Mouse (Mus musculus) cerebellum, adult 11-12 months (tissue): ENCODE results near the gene Dyrk1a.
"Not testable (repeated sequence)": the region's sequence is repeated elsewhere in the genome, so short reads cannot be mapped to it uniquely, and the experiment has no call there.

Experiments
- DNase-seq: peaks from one replicate; pipeline ENCODE4 v3.0.0; 2022

The Dyrk1a gene

GRCm38 (mm10) chr16:94641799-94642198, 72.0 kb downstream of the Dyrk1a start:
- DNase-seq: no peak

- no peak for DNase-seq
These were observed 77.3 kb downstream of the Dyrk1a start for GRCm38 (mm10) chr16:94647153-94647552.

GRCm38 (mm10) chr16:94647925-94648324, 78.1 kb downstream of the Dyrk1a start:
- no peak for DNase-seq

GRCm38 (mm10) chr16:94649861-94650260, 80.1 kb downstream of the Dyrk1a start:
- DNase-seq: no peak

GRCm38 (mm10) chr16:94652091-94652713, 82.4 kb downstream of the Dyrk1a start:
- DNase-seq: no peak

- no peak for DNase-seq
These were observed 85.3 kb downstream of the Dyrk1a start for GRCm38 (mm10) chr16:94655083-94655482.

GRCm38 (mm10) chr16:94656891-94657290, 87.1 kb downstream of the Dyrk1a start:
- no peak for DNase-seq

- DNase-seq: peak; percentile 65
These were observed 89.6 kb downstream of the Dyrk1a start for GRCm38 (mm10) chr16:94659394-94659793.

- DNase-seq: no peak
These were observed 90.4 kb downstream of the Dyrk1a start for GRCm38 (mm10) chr16:94660221-94660620.

- DNase-seq: no peak
These were observed 97.7 kb downstream of the Dyrk1a start for GRCm38 (mm10) chr16:94667557-94667956.

GRCm38 (mm10) chr16:94671313-94671712, 101.5 kb downstream of the Dyrk1a start:
- DNase-seq: no peak

GRCm38 (mm10) chr16:94680924-94681323, 111.1 kb downstream of the Dyrk1a start:
- DNase-seq: no peak

- DNase-seq: no peak
These were observed 112.0 kb downstream of the Dyrk1a start for GRCm38 (mm10) chr16:94681760-94682159.

GRCm38 (mm10) chr16:94683960-94684359, 114.2 kb downstream of the Dyrk1a start:
- no peak for DNase-seq

- no peak for DNase-seq
These were observed 124.0 kb downstream of the Dyrk1a start for GRCm38 (mm10) chr16:94693687-94694305.

GRCm38 (mm10) chr16:94697553-94697952, 127.7 kb downstream of the Dyrk1a start:
- DNase-seq: no peak

GRCm38 (mm10) chr16:94698234-94698633, 128.4 kb downstream of the Dyrk1a start:
- not testable (repeated sequence) for DNase-seq

GRCm38 (mm10) chr16:94701141-94701540, 131.3 kb downstream of the Dyrk1a start:
- no peak for DNase-seq

- no peak for DNase-seq
These were observed 132.2 kb downstream of the Dyrk1a start for GRCm38 (mm10) chr16:94701971-94702370.

GRCm38 (mm10) chr16:94713480-94714094, 143.8 kb downstream of the Dyrk1a start:
- DNase-seq: peak; percentile 85

- no peak for DNase-seq
These were observed 144.7 kb downstream of the Dyrk1a start for GRCm38 (mm10) chr16:94714483-94714882.

- DNase-seq: no peak
These were observed 147.2 kb downstream of the Dyrk1a start for GRCm38 (mm10) chr16:94717051-94717450.

GRCm38 (mm10) chr16:94718919-94719318, 149.1 kb downstream of the Dyrk1a start:
- DNase-seq: no peak

- no peak for DNase-seq
These were observed 149.7 kb downstream of the Dyrk1a start for GRCm38 (mm10) chr16:94719488-94719887.
